12 mouse cellular contexts compared by ENCODE assay signal in genomic region chr10:110804279-110805024, GRCm38 (mm10). TPM values are rescaled to one million over a fixed set of nuclear protein-coding genes. Genes with fewer than 3 reads are reported as not detected.
DNase-seq lines count a peak whose midpoint lies in the region; ATAC-seq and TF ChIP-seq lines count a peak whose summit lies in the region.
"Had no signal": no experiment of that assay in that cellular context is flagged by ENCODE, and none has a peak within 500 bp of the region (broad histone marks: within the 10 kb centered on the region; RNA-seq: fewer than 3 reads in every experiment).

No protein-coding gene starts in this region.

- H3K9ac ChIP-seq in lung, postnatal 0 days (replicated peaks; ENCODE audit: low read depth), result no peak overlapping the region
- H3K9ac ChIP-seq in stomach, postnatal 0 days (ENCODE audit: low read length), result no peak overlapping the region
- H3K9ac ChIP-seq: heart, embryonic 15.5 days; liver, embryonic 14.5 days; midbrain, embryonic 12.5 days had no signal

- DNase-seq in lung, postnatal 0 days (ENCODE audit: low spot score), result no peak
- DNase-seq in lung, postnatal 4 days, result no peak
- peak; percentile 36 for DNase-seq in adipocyte (ENCODE audit: low spot score)
- peak; percentile 14 for DNase-seq in fat pad, adult 2 months (ENCODE audit: extremely low read depth, low read depth, low spot score)
- DNase-seq in stomach, postnatal 0 days (ENCODE audit: low spot score), result no peak
- no peak for DNase-seq in spleen, adult 18-20 months
- DNase-seq: cerebellum, postnatal 14 days; layer of hippocampus, adult 9-11 months had no signal

- H3K27me3 ChIP-seq in lung, postnatal 0 days (replicated peaks; ENCODE audit: insufficient read depth, low read length), result no peaks in the 10 kb centered on the region
- H3K27me3 ChIP-seq in stomach, postnatal 0 days (ENCODE audit: control insufficient read depth, insufficient read depth, low read length), result no peaks in the 10 kb centered on the region
- H3K27me3 ChIP-seq: heart, embryonic 15.5 days; midbrain, embryonic 12.5 days had no signal

- H3K4me2 ChIP-seq in lung, postnatal 0 days (replicated peaks; ENCODE audit: low read depth, low read length), result no peak overlapping the region
- no peak overlapping the region for H3K4me2 ChIP-seq in stomach, postnatal 0 days (replicated peaks; ENCODE audit: low read depth)
- H3K4me2 ChIP-seq: heart, embryonic 15.5 days; midbrain, embryonic 12.5 days had no signal

- H3K4me1 ChIP-seq in lung, postnatal 0 days (ENCODE audit: insufficient read depth, low read depth, low read length), result no peaks in the 10 kb centered on the region
- H3K4me1 ChIP-seq in stomach, postnatal 0 days (replicated peaks; ENCODE audit: control insufficient read depth, insufficient read depth), result no peaks in the 10 kb centered on the region
- H3K4me1 ChIP-seq: midbrain, embryonic 12.5 days had no signal

- no peaks in the 10 kb centered on the region for H3K9me3 ChIP-seq in lung, postnatal 0 days (ENCODE audit: low read length)
- no peaks in the 10 kb centered on the region for H3K9me3 ChIP-seq in stomach, postnatal 0 days (ENCODE audit: control insufficient read depth, low read length)
- H3K9me3 ChIP-seq: heart, embryonic 15.5 days; midbrain, embryonic 12.5 days had no signal

- no peak for TF ChIP-seq EP300 in lung, postnatal 0 days (IDR thresholded peaks at IDR 0.05)
- no peak for TF ChIP-seq EP300 in stomach, postnatal 0 days (optimal IDR thresholded peaks at IDR 0.05)

- ATAC-seq in lung, postnatal 0 days, result no peak
- no peak for ATAC-seq in stomach, postnatal 0 days (ENCODE audit: low FRiP score, low TSS enrichment)
- no peak for ATAC-seq in megakaryocyte, adult 5-6 weeks (ENCODE audit: poor library complexity, severe bottlenecking)

- no peaks in the 10 kb centered on the region for H3K36me3 ChIP-seq in lung, postnatal 0 days (ENCODE audit: insufficient read depth, low read length)
- H3K36me3 ChIP-seq in stomach, postnatal 0 days (ENCODE audit: control insufficient read depth, insufficient read depth, low read length), result no peaks in the 10 kb centered on the region
- H3K36me3 ChIP-seq: heart, embryonic 15.5 days; midbrain, embryonic 12.5 days had no signal

- no peak overlapping the region for H3K27ac ChIP-seq in lung, postnatal 0 days (ENCODE audit: low read length)
- H3K27ac ChIP-seq in stomach, postnatal 0 days (replicated peaks), result no peak overlapping the region
- H3K27ac ChIP-seq: liver, embryonic 14.5 days; midbrain, embryonic 12.5 days had no signal

- H3K4me3 ChIP-seq in lung, postnatal 0 days (ENCODE audit: low read depth, low read length), result no peak overlapping the region
- H3K4me3 ChIP-seq in stomach, postnatal 0 days (ENCODE audit: low read depth, low read length), result no peak overlapping the region
- H3K4me3 ChIP-seq: heart, embryonic 15.5 days; midbrain, embryonic 12.5 days had no signal

- peak; percentile 26; the same call in 1 of the 2 replicates for TF ChIP-seq CTCF in lung, postnatal 0 days (IDR thresholded peaks at IDR 0.05)
- TF ChIP-seq CTCF in stomach, postnatal 0 days (IDR thresholded peaks at IDR 0.05; ENCODE audit: low read depth), result peak; percentile 51; the same call in 1 of the 2 replicates

- WGBS in lung, postnatal 0 days, result 83% methylated on average over 11 of the region's 11 CpGs
- WGBS in stomach, postnatal 0 days, result 69% methylated on average over 11 of the region's 11 CpGs

RNA-seq across cellular contexts. Expression of gene E2f7, which starts 59.2 kb away (rescaled TPM):
- polyA plus RNA-seq in lung, postnatal 0 days (2015; fragmentation: Nextera tagmentation; extraction: Ambion mirVana), result 4.8 and 5.0 TPM in 2 replicates
- 3.3 and 5.4 TPM in 2 replicates for polyA plus RNA-seq in stomach, postnatal 0 days (2015; fragmentation: Nextera tagmentation; extraction: Ambion mirVana)
- total RNA-seq in megakaryocyte, adult 5-6 weeks (2015), result 13.3 and 16.5 TPM in 2 replicates
- total RNA-seq in megakaryocyte, adult 5-6 weeks (2017), result 10.6 and 13.0 TPM in 2 replicates

Comparison
In these comparisons a context has a peak if more than half of its experiments do, and no peak if none do; other contexts are left out.
1. DNase-seq: peak in adipocyte (single experiment) and fat pad, adult 2 months (single experiment); none in lung, postnatal 0 days (single experiment), lung, postnatal 4 days (0 of 2), stomach, postnatal 0 days (single experiment) and spleen, adult 18-20 months (0 of 2).